Mouse (Mus musculus) thymus, postnatal 4 days (tissue): Measurements from ENCODE around the gene Asic2.
"Not testable (repeated sequence)": the region's sequence is repeated elsewhere in the genome, so short reads cannot be mapped to it uniquely, and the experiment has no call there.

Experiments used
- DNase-seq: peaks from one replicate; pipeline ENCODE4 v3.0.0; 2021

Asic2 gene

GRCm38 (mm10) chr11:81272677-81273418 lies 695.4 kb downstream of the Asic2 start:
- no peak for DNase-seq

DNA sequence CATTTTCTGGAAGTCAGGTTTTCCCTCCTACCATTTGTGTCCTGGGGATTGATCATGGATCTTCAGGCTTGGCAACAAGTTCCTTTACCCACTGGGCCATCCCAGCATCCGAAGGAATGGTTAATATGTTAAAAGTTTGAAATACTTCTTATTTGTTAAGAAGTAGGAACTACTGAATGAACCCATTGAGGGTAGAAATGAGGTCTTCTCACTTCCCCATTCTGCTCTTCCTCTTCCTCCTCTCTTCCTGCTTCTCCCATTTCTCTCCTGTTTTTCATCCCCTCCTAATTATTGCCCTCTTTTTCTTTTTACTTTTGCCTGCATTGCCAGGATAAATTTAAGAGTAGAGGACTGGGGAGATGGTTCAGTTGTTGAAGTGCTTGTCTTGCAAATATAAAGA lies 696.8 kb downstream of the Asic2 start:
- DNase-seq: no peak

DNA sequence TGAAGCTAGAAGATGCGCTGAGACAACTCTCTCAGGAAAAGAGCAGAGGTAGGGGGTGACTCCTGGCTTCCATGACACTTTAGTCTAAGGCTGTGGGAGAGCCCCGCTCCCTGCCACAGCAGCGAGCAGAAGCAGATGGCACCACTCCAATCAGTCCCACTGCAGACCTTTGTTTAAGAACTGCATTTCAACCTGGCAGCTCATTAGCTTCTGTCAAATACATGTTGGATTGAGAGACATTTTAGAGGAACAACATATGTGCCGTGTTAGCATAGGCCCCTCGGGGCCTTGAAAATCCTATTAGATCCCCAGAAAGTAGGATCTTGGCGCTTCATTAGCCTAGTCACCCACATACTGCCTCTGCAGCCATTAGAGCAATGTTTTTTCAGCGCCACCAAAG lies 697.7 kb downstream of the Asic2 start:
- DNase-seq: no peak

DNA sequence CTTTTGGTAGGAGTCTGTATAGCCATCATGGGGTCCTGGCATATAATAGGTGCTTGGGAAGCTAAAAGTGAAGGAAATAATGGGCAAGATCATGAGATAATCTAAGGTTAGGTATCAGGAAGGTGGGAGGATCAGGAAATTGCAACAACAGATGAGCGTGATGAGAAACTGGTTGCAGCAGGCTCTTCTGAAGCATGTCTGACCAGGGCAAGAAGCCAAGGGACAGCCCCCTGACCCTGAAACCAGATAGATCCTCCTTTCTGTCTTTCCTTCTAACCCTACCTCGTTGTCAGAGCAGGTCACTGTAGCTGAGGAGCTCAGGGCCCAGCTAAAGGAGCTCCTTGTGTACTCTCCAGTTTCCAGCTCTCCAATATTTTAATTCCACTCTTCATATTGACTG lies 704.5 kb downstream of the Asic2 start:
- DNase-seq: no peak

GRCm38 (mm10) chr11:81263193-81263592 lies 705.1 kb downstream of the Asic2 start:
- DNase-seq: no peak

GRCm38 (mm10) chr11:81261259-81261658 lies 707.0 kb downstream of the Asic2 start:
- DNase-seq: no peak

- not testable (repeated sequence) for DNase-seq
These were observed 727.1 kb downstream of the Asic2 start for GRCm38 (mm10) chr11:81241183-81241582.

GRCm38 (mm10) chr11:81239966-81240681 lies 728.1 kb downstream of the Asic2 start:
- peak; percentile 15 for DNase-seq

DNA sequence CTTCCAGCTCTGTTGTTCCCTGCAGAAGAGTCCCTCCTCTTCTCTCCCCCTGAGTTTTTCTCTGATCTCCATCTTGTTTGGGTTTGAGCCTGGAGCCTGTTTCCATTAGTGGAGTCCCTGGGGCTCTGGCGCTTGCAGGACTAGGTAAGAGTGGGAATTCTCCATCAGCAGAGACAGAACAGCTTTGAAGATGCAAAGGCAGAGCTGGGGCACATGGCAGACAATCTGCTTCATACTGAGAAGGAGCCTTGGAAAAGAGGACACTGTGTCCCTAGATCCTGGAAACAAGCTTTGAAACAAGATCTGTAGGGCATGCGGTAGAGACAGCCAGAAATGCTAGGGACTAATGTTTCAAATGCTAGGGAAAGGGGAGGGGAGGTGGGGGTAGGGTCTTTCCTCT lies 729.2 kb downstream of the Asic2 start:
- DNase-seq: no peak

DNA sequence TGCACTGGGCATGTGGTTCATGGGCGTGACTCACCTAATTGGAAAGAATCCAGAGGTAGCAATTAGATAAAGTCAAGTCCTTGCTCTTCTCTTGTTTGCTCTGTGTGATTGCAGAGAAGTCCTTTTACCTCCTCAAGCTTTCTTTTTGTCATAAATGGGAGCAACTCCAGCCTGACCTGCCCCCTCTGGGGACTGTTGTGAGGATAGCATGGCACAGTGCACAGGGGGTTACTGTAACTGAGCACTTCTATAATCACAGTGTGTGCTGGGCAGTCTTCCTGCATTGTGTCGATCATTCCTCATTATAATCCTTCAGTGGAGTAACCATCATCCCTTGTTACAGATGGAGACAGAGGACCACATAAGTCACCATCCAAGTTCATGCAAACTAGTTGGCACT lies 732.2 kb downstream of the Asic2 start:
- DNase-seq: no peak

DNA sequence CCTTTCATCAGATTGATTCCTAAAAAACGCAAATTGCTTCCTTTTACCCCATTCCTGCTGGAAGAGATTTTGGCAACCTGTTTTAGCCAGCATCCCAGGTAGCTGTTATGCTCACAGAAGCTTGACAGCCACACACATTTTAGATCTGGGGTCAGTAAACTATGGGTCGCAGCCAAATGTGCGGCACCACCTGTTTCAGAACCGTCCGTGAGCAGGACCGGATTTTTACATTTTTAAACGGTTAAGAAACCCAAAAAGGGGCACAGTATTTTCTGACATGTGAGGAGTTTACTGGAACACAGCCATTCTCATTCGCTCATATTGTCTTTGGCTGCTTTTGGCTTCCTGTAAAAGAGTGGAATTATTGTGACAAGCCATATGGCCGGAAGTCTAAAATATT lies 744.9 kb downstream of the Asic2 start:
- no peak for DNase-seq

- no peak for DNase-seq
These were observed 747.5 kb downstream of the Asic2 start for GRCm38 (mm10) chr11:81220786-81221185.

DNA sequence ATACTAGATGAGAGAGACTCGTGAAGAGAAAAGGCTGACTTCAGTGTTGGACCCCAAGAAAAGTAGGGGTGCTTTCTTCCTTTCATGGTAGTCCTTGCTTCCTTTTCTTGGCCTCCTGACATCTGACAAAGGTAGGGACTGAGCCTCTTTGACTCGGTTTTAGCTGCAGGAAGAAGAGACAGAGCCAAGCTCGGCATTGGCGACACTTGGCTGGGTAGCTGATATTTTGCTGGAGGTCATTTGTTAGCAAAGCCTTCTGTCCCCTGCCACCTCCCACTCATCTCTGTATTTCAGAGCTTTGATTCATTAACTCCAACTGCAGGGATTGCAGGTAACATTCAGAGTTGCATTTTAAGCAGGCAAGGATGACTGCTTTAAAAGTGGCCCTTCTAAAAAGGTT lies 762.8 kb downstream of the Asic2 start:
- no peak for DNase-seq

- no peak for DNase-seq
These were observed 765.7 kb downstream of the Asic2 start for GRCm38 (mm10) chr11:81202578-81202977.

DNA sequence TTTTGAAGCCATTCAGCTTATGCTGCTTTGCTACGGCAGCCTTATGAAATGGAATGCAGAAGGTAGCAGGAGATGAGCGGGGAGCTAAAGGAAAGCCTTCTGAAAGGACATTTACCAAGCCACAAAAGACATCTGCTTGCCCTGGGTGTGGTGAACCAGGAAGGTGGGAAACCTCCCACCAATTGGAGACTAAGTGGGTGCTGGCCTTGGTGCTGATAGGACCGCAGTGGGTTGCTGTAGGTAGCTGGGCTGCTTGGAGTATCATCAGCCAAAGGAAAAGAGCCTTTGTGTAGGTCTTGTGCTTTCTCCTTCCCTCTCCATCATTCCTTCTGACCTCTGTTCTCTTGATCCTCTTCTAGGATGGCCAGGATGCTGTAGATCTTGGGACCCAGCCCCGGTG lies 774.4 kb downstream of the Asic2 start:
- no peak for DNase-seq

DNA sequence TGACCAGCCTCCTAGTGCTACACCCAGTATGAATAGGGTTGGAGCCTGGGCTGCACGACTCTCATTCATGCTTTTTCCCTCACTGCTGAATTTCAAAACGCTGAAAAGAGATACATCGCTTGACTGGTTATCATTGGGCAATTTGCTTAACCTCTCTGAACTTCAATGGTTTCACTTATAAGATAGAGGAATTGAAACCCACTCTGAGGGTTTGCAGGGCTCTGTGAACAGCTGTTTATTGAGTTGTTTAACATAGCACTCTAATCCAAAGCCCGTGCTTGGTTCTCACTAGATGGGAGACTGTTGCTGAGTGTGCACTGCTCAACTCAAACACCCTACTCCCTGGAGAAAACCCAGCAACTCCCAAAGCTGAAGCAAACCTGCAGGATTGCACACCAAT lies 776.1 kb downstream of the Asic2 start:
- no peak for DNase-seq

- DNase-seq: no peak
These were observed 779.2 kb downstream of the Asic2 start for GRCm38 (mm10) chr11:81189103-81189502.

DNA sequence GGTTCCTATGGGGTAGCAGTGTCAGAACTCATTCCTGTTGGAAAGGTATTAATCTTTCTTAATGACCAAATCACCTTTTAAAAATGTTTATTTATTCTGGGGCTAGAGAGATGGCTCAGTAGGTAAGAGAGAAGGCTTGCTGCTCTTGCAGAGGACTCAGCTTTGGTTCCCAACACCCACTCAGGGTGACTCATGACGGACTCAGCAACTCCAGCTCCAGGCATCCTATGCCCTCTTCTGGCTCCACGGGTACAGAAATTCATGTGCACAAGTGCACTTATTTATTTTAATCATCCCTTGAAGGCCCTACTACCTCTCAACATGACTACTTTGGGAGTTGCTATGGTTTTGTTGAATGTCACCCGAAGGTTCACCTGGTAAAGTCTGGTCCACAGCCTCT lies 780.4 kb downstream of the Asic2 start:
- no peak for DNase-seq

DNA sequence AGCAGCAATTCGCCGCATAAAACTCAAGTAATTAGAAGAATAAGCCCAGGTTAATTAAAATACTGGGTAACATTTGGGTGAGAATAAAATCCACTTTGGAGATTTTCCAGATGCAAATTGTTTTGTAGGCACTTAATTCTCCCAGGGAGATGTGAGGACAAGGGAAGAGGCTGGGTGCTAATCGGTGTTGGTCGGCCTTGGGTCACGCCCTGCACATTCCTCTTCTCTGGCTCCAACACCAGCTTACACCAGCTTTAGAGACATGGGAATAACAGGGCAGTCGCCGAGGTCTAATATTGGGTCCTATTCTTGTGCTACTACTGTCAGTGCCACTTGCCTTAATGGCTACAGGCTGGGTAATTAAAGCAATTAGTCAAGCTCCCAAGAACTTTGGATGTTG lies 783.5 kb downstream of the Asic2 start:
- DNase-seq: no peak

GRCm38 (mm10) chr11:81164890-81165289 lies 803.4 kb downstream of the Asic2 start:
- no peak for DNase-seq

DNA sequence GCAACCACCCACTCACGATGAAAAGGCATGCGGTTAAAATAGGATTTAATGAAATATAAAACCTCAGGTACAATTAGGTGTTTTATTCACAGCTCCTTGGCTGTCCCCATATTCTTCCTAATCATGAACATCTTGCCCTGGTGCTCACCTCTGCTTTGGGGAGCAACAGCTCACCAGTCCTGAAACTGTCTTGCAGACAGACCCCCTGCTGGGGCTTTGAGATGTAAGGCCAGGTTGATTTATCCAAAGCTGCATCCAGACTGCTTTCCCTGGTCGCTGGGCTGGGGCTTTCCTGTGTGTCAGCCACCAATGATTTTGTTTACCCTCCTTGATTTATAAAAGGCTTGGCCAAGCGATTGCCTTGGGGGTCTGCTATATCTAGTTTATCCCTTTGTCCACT lies 805.2 kb downstream of the Asic2 start:
- DNase-seq: no peak

GRCm38 (mm10) chr11:81153841-81154240 lies 814.4 kb downstream of the Asic2 start:
- DNase-seq: no peak

GRCm38 (mm10) chr11:81153161-81153840 lies 815.0 kb downstream of the Asic2 start:
- DNase-seq: peak; percentile 6
